Mouse (Mus musculus) megakaryocyte, adult 5-6 weeks (primary cell): ENCODE measurements around the gene Cgrrf1. TPM values are rescaled to one million over a fixed set of nuclear protein-coding genes. Genes with fewer than 3 reads are reported as not detected.

Experiments used
- ATAC-seq: 2 replicates; pipeline ENCODE4 v1.8.0; 2016; ENCODE audit warnings: mild to moderate bottlenecking, inconsistent platforms; ENCODE audit not compliant: poor library complexity, severe bottlenecking
- total RNA-seq, 2 experiments: library from RNA; stranded (forward) in 1 of 2; stranded (reverse) in 1 of 2; fragments of 153-499, 151-499 nt in 1 of 2; fragments of 221-1000, 200-1000 nt in 1 of 2; gene quantifications; 2 replicates each; pipeline versions ENCODE4 v1.2.3 to v1.2.4; 2015 to 2017

Cgrrf1 gene
- total RNA-seq, 2 experiments from 2014 or later, result 27.7 to 29.7 TPM

DNA sequence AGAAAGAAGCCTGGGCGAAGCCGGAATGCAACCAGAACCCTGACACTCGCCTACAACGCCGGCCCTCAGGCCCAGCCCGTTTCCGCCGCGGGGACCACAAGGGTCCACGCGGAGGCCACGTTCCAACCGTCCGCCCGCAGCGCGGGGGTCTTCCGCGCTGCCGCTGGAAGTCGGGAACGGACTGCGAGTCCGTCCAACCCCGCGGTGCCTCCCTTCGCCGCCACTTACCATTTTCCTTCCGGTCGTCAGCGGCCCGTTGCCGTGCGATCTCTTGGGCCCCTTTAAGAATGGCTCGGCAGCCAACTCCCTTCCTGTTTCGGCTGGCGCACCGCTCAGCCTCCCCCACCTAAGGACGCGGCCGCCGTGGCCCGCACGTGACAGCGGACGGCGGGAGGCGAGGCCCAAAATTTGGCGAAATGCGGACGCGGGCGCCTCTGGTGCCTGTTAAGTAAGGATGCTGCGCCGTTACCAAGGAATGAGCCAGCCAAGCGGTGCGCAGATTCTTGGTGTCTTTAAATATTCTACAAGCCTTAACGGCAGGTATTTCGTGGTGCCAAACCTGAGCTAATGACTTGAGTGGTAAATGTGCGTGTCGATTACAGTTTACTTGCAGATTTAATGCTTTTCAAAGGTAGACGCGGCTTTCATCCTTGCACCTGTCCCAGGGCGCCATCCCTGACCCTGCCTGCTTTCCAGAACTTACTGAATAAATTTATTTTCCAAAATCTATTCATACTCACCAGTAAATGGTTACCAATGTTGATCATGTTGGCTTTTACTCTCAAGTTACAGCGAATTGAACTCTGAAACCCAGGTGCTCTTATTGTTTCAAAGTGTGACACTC is 9.8 kb upstream of the Cgrrf1 start, which contains the start of gene Gmfb:
Gene Gmfb, minus strand, starts transcription at position 370 of the 844 bp plus-strand sequence.
- peak; percentile 97 for ATAC-seq

DNA sequence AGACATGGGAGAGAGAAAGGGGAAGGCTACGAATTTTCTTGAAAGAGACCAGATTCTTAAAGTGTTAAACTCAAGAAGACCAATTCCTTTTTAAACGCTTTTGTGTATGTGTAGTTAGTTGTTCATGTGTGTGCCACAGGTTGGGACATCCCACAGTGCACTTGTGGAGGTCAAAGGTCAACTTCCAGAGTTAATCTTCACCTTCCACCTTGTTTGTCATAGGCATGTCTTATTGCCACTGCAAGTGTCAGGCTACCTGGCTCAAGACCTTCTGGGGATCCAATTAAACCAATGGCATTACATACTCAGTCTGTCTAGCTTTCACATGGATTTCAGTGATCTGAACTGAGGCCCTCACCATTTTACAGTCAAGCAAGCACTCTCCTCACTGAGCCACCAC is 7.9 kb upstream of the Cgrrf1 start:
- no peak for ATAC-seq

DNA sequence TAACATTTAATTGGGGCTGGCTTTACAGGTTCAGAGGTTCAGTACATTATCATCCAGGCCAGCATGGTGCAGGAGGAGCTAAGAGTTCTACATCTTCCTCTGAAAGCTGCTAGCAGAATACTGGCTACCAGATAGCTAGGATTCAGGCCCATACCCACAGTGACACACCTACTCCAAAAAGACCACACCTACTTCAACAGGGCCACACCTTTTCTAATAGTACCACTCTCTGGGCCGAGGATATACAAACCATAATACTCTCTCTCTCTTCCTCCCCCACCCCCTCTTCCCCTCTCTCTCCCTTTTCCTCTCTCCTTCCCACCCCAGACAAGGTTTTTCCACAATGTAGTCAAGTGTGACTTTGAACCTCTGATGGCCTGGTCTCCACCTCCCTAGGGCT is 4.5 kb upstream of the Cgrrf1 start:
- ATAC-seq, result no peak

DNA sequence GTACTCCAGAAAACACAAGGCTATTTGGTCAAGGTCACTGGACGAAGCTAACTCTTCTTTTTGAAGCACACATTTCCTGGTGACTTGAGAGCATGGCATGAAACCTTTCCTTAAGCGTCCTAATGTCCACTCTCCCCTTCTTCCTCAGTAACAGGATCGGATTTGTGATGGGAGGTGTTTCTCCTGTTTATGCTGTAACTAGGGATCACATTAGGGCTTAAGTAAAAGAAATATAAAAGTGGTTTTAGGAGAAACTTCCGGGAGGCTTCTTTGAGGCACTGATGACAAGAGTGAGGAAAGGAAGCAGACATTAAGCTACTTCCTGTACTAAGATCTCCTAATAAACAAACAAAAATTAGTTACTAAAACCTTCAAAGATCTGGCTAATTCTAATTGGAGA is 630 bp upstream of the Cgrrf1 start:
- peak; percentile 25; the same call in 1 of the 2 replicates for ATAC-seq

DNA sequence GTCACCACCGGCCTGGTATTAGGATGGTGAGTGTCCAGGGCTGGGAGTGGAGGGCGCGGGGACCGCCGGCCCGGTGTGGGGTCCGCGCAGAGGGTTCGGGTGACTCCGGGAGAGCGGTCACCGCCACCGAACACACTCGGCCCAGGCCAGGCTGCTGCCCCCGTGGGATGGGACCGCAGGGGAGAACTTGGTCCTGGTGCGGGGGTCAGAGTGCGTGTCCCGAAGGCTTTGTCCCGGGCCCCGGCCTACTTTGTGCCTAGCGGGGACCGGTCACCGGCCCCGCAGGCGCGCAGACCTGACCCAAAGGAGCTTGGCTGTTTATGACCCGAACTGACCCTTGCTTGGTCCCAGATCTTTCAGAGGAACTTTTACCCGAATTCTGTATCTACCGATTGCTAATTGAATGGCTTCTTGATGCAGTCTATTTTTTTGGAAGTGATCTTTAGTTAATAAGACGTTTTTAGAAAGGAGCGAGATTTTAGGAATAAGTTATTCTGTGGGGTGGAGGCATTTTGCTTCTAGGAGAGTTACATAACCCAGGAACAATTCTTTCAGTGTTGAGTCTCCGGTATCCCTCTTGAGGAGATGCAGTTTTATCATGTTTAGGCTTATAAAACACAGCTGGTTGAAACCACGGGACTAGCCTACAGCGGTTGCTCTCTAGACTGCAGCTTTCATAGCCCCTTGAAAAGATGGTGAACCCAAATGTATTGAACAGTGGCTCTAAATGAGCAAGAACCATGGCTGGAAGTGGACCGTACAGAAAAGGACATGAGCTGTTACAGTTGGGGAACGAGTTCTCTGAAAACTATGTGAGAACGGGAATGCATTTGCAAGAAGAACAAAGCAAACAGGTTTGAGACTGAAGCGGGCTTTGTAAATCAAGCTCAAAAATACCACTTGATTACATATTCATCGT is 688 bp downstream of the Cgrrf1 start:
- peak; percentile 9; the same call in 1 of the 2 replicates for ATAC-seq

DNA sequence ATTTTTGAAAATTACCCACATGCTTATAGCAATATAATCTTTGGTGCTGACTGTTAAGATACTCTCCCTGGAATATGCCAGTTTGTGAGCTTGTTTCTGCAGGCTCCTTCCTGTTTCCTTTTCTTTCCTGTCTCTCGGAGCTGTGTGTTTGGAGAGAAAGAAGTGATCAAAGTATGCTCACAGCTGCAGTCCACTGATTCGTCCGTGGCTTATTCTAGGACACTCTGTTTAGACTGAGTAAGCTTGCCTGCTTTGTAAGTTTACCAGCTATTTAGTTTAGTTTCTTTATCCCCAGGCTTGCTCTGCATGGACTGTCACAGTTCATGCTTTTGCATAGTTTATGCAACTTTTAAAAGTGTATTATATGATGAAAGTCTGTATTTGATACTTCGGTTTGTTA is 7.4 kb downstream of the Cgrrf1 start:
- ATAC-seq, result no peak

DNA sequence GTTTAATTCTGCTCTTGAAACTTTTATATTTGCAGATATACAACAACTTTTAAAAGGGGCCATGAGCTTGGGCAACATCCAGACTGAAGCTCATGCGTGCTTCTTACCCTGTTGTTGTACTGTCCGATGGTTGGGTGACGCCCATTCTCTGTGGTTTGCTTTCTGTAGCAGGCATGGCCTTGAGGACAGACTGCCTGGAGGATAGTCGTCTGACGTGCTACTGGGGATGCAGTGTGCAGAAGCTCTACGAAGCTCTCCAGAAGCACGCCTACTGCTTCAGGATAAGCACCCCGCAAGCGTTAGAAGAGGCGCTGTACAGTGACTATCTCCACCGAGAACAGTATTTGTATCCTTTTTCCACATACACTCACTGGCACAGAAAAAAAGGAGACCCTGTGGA is 13.8 kb downstream of the Cgrrf1 start:
- no peak for ATAC-seq

DNA sequence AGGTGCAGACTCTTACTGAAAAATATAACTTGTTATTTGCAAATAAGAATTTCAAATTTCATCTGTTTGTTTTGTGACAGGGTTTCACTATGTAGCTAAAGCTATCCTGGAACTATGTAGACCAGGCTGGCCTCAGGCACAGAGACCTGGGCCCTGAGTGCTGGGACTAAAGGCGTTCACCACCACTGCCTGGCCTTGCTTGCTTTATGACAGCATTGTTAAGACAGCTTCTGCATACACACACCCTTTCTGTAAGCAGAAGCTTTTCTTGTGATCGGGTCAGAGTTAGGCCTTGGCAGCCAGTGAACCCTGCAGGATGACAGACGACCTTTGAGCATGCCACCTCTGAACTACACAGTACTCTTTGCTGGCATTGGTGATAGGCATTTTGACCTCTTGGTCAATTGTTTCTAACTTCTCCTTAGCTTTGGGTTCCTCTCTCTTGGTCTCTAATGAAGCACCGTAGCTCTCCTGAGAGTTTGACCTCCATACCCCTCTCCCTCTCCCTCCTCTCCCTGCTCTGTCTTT is 16.2 kb downstream of the Cgrrf1 start:
- ATAC-seq, result no peak

DNA sequence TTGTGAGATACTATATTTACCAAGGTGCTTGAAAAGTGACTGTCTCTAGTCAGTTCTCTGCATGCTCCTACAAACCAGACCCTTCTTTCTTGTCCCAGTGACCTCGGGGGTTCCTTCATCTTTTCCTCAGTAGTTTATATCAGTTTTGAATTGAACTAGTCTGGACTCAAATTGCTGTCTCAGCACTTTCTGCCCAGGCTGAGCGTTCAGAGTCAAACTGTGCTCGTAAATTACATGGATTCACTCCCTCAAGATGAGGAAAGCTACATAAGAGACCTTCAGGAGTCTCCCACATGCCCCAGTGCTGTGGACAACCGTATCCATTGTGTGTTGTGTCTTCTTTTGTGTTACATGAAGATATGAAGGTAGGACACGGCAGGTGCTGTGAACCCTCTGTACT is 16.8 kb downstream of the Cgrrf1 start:
- ATAC-seq, result no peak

DNA sequence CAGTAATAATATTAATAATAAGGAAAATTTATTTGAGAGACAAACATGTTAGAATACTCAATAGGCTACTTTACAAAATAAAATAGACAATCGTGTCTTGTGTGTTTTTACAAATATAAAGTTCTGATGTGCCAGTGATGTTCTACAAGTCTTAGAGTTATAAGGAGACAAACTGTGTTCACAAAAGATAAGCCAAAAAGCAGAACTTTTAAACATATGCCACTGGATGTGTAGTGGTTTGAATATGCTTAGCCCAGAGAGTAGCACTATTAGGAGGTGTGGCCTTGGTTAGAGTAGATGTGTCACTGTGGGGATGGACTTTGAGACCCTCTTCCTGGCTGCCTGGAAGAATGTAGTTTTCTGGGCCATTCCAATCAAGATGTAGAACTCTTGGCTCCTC is 17.8 kb downstream of the Cgrrf1 start:
- no peak for ATAC-seq

DNA sequence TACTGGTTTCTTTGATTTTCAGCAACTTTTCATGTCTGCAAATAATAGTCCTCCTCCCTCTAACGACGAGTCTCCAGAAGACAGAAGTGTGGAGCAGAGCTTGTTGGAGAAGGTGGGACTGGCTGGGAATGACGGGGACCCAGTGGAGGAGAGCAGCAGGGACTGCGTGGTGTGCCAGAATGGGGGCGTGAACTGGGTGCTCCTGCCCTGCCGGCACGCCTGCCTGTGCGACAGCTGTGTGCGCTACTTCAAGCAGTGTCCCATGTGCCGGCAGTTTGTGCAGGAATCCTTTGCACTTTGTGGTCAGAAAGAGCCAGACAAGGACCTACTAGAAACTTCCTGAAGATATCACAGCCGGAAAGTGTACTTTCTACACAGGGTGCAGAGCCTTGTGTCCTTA is 21.8 kb downstream of the Cgrrf1 start:
- no peak for ATAC-seq

DNA sequence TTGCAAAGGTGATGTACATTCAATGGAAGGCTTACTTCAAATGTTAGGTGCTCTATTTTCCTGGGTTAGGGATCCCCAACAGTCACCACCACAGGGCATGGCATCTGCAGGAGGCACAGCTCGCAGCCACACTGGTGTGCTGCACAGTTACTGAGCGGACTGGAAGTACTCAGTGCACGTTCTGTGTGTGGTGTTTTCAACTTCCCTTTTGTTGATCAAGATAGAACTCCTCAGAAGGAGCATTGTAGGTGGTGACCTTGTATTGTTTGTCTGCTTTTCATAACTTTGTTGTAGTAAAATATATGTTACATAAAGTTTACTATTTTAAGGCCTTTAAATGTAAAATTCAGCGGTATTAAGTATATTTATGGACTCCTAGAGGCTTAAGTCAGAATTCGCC is 31.0 kb downstream of the Cgrrf1 start:
- ATAC-seq, result no peak

DNA sequence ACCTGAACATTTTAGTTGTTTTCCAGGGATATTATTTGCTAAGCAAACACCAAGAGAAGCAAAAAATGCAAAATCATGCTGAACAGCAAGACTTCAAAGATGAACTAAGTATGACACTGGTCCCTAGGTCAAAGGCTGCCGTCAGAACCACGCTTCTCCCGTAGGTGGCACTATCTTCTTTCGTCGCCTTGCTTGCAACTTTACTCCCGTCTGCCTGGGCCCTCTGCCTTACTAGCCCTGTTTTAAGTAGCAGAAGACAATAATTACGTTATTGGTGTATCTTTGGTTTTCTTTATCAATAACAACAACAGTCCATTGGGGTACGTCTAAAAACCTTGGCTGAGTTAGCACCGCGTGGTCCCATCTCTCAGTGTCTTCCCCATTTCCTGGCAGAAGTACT is 49.0 kb downstream of the Cgrrf1 start:
- ATAC-seq, result peak; percentile 47; the same call in 1 of the 2 replicates

DNA sequence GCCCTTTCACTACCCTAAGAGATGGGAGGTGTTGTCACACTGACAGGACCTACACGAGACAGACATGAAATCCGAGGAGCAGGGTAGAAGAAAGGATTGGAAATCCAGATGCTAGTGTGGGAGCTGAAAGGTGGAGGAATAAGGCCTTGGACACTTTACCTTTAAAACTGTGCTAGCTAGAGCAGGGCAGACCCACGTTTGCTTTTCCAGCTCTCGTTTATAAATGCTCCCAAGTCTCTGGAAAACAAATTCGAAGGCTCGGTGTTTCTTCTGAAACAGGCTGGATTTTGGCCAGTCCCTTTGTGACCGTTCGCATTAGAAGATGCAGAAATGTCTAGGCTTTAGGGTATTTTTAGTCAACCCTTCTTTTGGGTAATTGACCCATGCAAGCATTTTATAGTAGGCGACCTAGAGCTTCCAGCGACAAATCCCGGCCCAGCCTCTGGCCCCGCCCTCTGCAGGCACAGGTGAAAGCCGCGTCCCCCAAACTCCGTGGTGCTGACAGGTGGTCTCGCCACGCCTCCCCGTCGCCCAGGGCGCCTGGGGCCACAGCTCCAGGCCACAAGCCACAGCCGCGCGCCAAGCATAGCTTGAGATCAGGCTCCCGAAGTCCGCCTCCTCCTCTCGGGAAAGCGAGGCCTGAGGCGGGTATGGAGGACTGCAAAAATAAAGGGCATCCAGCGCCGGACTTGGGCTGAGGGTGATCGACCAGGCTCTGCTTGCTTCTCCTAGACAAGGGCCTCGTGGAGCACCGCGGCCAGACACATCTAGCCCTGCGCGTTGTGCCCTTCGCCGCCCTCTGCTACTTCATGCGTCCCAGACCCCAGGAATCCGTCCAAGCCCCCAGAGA is 49.9 kb downstream of the Cgrrf1 start:
- no peak for ATAC-seq

DNA sequence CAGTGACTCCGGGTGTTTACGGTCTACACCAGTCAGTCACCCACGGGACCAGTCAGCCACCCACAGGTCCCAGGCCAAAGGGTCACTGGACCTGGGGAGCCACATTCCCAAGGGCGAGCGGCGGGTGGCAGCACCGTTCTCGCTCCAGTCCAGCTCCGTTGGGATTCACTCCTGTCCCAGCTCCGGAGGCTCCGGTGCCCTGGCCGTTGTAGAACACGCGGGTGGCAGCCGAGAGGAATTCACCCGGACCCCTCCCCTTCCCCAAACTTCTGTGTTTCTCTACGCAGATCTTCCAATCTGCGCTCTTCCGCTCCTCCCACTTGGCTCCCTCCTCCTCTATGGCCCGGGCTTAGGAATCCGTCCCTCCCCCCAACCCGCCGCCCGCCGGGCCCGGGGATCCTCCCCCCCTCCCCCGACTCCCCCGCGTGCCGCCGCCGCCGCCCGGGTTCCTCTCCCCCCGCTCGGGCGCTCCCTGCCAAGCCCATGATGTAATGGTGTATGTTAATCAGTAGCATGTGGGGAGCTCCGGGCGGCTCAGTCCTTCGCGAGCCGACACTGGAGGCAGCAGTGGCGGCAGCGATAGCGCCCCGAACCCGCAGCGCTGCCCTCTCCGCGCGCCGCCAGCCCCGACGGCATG is 50.6 kb downstream of the Cgrrf1 start, which contains the start of gene Samd4:
Gene Samd4, plus strand, starts transcription at position 424 of the 637 bp plus-strand sequence.
- ATAC-seq, result peak; percentile 40; the same call in 1 of the 2 replicates

DNA sequence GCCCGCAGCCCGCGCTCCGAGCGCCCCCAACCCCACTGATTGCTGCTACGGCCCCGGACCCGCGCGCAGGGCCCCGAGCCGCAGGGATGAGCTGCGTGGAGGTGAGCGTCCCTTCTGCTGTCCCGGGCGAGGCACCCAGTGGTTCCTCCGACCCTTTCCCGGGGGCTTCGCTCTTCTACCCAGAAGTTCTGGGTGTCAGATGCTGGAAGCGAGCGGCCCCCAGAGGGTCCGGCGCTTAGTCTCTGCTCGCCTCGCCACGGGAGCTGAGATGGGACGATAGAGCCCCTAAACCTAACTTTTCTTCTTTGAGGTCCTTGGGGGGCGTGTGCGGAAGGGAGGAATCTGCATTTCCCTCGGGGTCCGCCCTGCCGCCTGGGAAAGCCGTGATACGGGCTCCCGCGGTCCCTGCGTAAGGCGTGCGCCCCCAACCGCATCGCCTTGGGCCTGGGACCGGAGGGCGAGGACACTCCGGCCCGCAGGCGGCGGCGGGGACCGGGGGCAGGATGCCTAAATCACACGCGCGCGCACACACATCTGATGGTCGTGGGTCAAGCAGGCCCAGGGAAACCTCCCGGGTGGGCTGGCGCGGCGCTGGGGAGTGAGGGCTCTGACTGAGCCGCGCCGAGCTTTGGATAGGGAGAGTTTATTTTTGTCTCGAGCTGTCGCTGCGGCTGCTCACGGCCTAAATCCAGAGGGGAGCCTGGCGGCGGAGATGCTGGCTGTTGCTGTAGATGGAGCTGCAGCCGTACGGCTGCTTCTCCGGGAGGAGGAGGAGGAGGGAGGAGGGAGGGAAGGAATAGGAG is 51.3 kb downstream of the Cgrrf1 start:
- ATAC-seq, result no peak

DNA sequence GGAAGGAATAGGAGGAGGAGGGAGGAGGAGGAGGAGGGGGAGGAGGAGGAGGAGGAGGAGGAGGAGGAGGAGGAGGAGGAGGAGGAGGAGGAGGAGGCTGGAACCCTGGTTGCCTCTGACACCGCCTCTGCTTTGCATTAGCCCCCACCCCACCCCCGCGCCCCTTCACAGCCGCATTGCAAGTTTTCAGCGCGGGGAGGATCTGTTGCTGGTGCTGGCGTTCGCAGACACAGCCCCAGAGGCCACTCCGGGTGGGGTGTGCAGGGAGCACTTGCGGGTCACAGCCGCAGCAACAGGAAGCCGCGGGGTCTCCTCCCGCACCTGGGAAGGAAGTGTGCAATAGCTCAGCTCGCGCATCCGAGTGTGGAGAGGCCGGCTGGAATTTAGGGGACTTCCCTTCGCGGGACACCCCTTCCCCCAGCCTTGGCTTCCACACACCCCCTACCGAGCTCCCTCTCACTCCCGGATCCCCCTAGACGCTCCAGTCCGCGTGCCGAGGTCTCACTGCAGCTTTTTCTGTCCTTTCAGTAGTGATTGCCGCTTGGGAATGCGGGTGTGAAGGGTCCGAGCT is 52.0 kb downstream of the Cgrrf1 start:
- ATAC-seq, result peak; percentile 17; the same call in 1 of the 2 replicates

DNA sequence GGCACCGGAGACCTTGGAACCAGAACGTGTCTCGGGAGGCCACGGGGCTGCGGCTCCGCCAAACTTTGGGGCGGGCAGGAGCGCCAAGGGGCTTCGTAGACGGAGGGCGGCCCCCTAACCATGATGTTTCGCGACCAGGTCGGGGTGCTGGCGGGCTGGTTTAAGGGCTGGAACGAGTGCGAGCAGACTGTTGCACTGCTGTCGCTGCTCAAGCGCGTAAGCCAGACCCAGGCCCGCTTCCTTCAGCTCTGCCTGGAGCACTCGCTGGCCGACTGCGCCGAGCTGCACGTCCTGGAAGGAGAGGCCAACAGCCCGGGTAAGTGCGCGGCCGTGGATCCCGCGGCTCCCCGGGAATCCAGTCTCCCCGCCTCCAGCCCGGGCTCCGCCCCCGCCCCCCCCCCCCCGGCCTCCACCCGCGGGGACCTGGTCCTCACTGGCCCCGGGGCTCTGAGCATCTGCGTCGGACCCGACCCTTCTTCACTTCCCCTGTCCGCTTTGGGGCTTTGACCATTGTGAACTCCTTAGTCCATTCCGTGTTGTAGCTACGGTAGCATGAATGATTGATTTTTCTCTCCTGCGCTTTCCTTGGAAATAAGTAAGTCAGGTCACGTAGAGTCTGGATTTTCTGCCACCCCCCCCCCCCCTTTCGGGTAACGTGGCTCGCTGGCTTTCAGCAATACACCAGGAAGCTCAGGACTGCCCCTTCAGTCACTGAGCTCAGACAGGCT is 52.9 kb downstream of the Cgrrf1 start:
- no peak for ATAC-seq
